Mouse (Mus musculus): Measurements from ENCODE around the gene Cactin.

- TF ChIP-seq CTCF (IDR thresholded peaks at IDR 0.05; ENCODE audit: borderline replicate concordance, extremely low read depth, insufficient read depth, insufficient read length) (no peak), POLR2A (IDR thresholded peaks at IDR 0.05; ENCODE audit: borderline replicate concordance, extremely low read depth, insufficient read depth, insufficient read length, poor library complexity, severe bottlenecking) (no peak)
Observed at GRCm38 (mm10) chr10:81284189-81284588, 36.7 kb upstream of the Cactin start.
